Mouse (Mus musculus) heart, embryonic 12.5 days (tissue): ENCODE measurements around the gene Ahctf1. TPM values are rescaled to one million over a fixed set of nuclear protein-coding genes. Genes with fewer than 3 reads are reported as not detected.
A peak's percentile ranks its signal among the peaks of the same experiment; 100 is the strongest.

Source experiments
- ATAC-seq: fragments of 200-750 bp; cut with Nextera tagmentation; 2 replicates; pipeline ENCODE4 v1.8.0; 2017; ENCODE audit warnings: moderate TSS enrichment, moderate library complexity; ENCODE audit not compliant: insufficient number of reproducible peaks, low FRiP score
- H3K27ac ChIP-seq: fragments of 300-500 bp; sonication (generic); 2 replicates; pipeline ENCODE4 v1.5.1; 2016; ENCODE audit warnings: mild to moderate bottlenecking, moderate library complexity; ENCODE audit not compliant: poor library complexity, severe bottlenecking
- H3K27me3 ChIP-seq: fragments of 300-500 bp; sonication (generic); replicated peaks from 2 replicates; pipeline ENCODE4 v1.6.1; 2016; ENCODE audit warnings: mild to moderate bottlenecking, moderate library complexity
- H3K36me3 ChIP-seq: fragments of 300-500 bp; sonication (generic); 2 replicates; pipeline ENCODE4 v1.6.1; 2016; ENCODE audit warnings: mild to moderate bottlenecking, moderate library complexity
- H3K4me1 ChIP-seq: fragments of 300-500 bp; sonication (generic); replicated peaks from 2 replicates; pipeline ENCODE4 v1.6.1; 2016; ENCODE audit warnings: mild to moderate bottlenecking
- H3K4me2 ChIP-seq: fragments of 300-500 bp; sonication (generic); 2 replicates; pipeline ENCODE4 v1.6.1; 2016; ENCODE audit warnings: mild to moderate bottlenecking, moderate library complexity
- H3K4me3 ChIP-seq: fragments of 300-500 bp; sonication (generic); 2 replicates; pipeline ENCODE4 v1.5.1; 2016; ENCODE audit warnings: mild to moderate bottlenecking
- H3K9ac ChIP-seq: fragments of 300-500 bp; sonication (generic); 2 replicates; pipeline ENCODE4 v1.6.1; 2016; ENCODE audit warnings: mild to moderate bottlenecking, moderate library complexity
- H3K9me3 ChIP-seq: fragments of 300-500 bp; sonication (generic); replicated peaks from 2 replicates; pipeline ENCODE4 v1.6.1; 2016; ENCODE audit warnings: mild to moderate bottlenecking, moderate library complexity
- WGBS: fragments of 180-500 bp; shearing (Covaris S2); methylation state at CpG from one replicate; pipeline ENCODE4 v1.1.7; 2016; 5-methylcytosine and 5-hydroxymethylcytosine counted together
- polyA plus RNA-seq: library from polyadenylated mRNA; unstranded; fragments of >200 nt; fragmentation: Nextera tagmentation; extraction: Ambion mirVana; gene quantifications from 2 replicates; pipeline ENCODE4 v1.2.1, GENCODE M21; 2016

Gene Ahctf1
- polyA plus RNA-seq, 1 experiment from 2014 or later, result 22.5 TPM

DNA sequence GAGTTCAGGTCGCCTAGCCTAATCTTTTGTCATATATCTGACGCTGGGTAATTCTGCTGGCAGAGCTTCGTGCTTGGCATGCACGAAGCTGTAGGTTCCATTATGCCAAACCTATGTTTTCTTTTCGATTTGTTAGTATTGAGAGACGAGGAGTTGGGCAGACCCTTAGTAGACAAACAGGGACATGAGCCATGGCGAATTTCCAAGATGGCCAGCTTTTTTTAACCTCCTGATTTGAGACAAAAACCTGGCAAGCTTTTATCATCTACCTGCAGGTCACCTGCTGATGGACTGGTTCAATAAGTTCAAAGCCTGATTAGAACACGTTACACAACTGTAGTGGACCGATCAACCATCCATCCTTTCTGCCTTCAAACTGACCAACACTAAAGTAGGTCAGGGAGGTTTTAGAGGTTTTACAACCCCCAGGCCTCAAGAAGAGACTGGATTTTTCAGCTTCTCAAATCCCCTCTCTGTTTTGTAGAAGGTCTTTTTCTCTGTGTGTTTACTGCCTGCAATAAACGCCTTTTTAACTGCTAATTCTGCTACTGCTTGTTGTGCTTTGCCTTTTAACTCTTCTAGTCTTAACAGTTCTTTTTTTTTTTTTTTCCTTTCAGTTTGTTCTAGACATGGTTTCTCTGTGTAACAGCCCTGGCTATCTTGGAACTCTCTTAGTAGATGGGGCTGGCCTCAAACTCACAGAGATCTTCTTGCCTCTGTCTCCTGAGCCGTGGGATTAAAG, 831 bp upstream of the Ahctf1 start:
- Histone ChIP-seq H3K4me3 (peak overlapping the region; percentile 98), H3K27me3 (no peaks in the 10 kb centered on the region), H3K4me1 (peaks cover 17% of the 10 kb centered on the region), H3K9me3 (no peaks in the 10 kb centered on the region), H3K4me2 (peak overlapping the region; percentile 79), H3K9ac (peak overlapping the region; percentile 8; the same call in 1 of the 2 replicates), H3K36me3 (no peaks in the 10 kb centered on the region), H3K27ac (peak overlapping the region; percentile 98)
- 31% methylated on average over 11 of the region's 11 CpGs for WGBS
- no peak for ATAC-seq

DNA sequence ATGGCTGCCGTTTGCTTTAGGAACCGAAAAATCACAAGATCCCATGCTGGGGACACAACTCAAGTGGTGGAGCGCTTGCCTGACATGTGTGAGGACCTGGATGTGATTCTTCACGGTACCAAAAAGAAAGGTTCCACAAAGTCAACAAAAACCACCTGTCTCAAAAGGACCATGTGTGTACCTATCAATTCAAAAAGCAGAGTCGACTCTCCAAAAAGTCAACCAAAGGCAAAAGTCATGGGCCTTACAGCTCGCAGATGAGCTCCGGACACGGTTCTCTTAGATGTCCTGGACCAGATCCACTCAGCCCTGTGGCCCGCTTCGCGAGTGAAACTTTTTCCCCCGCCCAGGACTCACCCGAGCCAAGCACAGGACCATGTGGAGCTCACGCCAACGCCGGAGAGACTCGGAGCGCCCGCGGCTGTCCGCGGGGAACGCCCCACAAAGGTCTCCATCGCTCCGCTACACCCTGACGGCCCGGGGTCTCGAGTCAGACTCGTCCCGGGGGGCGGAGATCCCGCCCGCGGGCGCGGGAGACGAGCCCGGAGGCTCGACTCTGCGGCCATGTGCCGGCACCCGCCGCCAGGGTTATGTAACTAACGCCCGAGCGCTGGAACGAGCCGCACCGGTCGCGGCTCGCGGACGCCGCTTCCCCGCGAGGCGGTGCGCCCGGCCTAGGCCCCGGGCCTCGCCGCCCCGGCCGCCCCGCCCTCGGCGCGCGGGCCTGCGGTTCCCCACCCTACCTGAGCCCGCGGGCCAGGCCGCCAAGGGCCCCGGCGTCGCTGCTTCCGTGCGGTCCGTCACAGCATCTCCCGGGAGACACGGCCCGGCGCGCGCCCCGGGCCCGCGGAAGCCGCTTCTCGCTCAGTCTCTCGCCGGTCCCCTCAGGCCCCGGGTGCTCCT, 619 bp downstream of the Ahctf1 start, which contains the start of gene Gm10518:
Gm10518 (plus strand) TSS at position 767 of the 903 bp plus-strand sequence.
- peak within 1 kb of the TSS; percentile 79 for H3K4me2 ChIP-seq
- peak within 1 kb of the TSS; percentile 98 for H3K9ac ChIP-seq
- no peaks in the 10 kb centered on the region for H3K27me3 ChIP-seq
- H3K27ac ChIP-seq, result peak within 1 kb of the TSS; percentile 98
- ATAC-seq, result peak; percentile 79
- peaks cover 14% of the 10 kb centered on the region for H3K4me1 ChIP-seq
- H3K4me3 ChIP-seq, result peak within 1 kb of the TSS; percentile 98
- H3K36me3 ChIP-seq, result peaks cover 11% of the 10 kb centered on the region
- under 1% methylated on average over 83 of the region's 94 CpGs for WGBS
- no peaks in the 10 kb centered on the region for H3K9me3 ChIP-seq

DNA sequence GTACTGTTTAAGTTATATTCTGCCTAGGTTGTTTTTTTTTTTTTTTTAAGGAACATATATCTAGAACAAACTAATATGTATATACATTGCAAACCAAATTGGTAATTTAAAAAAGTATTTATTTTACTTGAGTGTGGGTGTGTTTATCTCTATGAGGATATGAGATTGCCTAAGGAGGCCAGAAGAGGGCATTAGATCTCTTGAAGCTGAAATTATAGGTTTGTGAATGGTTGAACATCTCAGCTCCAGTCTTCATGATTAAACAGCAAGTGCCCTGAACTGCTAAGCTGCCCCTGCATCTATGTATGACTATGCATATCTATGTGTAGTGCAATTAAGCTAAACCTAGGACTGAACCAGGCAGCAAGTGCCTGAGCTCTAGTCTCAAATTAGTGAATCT, 4.7 kb downstream of the Ahctf1 start:
- Histone ChIP-seq H3K36me3 (peaks cover 39% of the 10 kb centered on the region), H3K27ac (no peak overlapping the region), H3K27me3 (no peaks in the 10 kb centered on the region), H3K4me2 (no peak overlapping the region), H3K9me3 (no peaks in the 10 kb centered on the region), H3K4me1 (peaks cover 11% of the 10 kb centered on the region), H3K4me3 (no peak overlapping the region), H3K9ac (no peak overlapping the region)
- ATAC-seq, result no peak

DNA sequence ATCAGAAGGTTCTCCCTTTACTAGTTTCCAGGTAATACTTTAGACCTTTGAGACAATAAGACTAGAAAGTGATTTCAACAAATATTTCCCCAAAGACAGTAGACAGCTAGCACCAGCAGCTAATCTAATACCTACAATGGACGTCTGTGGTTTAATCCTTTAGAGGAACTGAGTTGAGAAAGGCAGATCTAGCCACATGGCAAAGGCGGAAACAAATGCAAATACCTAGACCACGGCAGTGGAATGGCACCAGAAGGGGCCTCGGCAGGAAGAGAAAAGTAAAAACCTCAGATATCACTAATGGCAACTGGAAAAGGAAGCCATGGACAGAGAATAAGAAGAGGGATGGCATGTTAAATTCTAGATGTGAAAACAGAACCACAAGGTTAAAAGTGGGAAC, 16.2 kb downstream of the Ahctf1 start:
- H3K36me3 ChIP-seq, result peaks cover 69% of the 10 kb centered on the region
- WGBS, result 71% methylated on average over 4 of the region's 4 CpGs
- ATAC-seq, result no peak

DNA sequence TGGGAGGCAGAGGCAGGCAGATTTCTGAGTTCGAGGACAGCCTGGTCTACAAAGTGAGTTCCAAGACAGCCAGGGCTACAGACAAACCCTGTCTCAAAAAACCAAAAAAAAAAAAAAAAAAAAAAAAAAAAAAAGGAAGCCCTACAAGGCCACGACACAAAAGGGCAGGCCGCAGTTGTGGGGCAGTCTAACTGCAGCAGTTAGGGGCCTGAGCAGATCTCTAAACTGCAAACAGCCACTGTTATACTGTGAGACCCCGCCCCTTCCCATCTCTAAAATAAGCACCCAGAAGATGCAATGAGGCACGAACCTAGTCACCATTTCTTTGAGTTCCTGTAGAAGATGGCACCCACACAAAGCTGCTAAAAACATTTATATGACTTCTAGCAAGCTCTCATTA, 18.0 kb downstream of the Ahctf1 start:
- Histone ChIP-seq H3K9ac (no peak overlapping the region), H3K27ac (no peak overlapping the region), H3K27me3 (no peaks in the 10 kb centered on the region), H3K4me1 (no peaks in the 10 kb centered on the region), H3K36me3 (peaks cover 63% of the 10 kb centered on the region), H3K4me2 (no peak overlapping the region), H3K4me3 (no peak overlapping the region), H3K9me3 (no peaks in the 10 kb centered on the region)
- ATAC-seq, result no peak
- WGBS, result 91% methylated on average over 5 of the region's 5 CpGs

More for the DNA sequence above, 16.2 kb downstream of the Ahctf1 start:
- no peaks in the 10 kb centered on the region for H3K27me3 ChIP-seq
- no peaks in the 10 kb centered on the region for H3K4me1 ChIP-seq
- no peaks in the 10 kb centered on the region for H3K9me3 ChIP-seq
- no peak overlapping the region for H3K27ac ChIP-seq
- H3K4me3 ChIP-seq, result no peak overlapping the region
- no peak overlapping the region for H3K9ac ChIP-seq
- no peak overlapping the region for H3K4me2 ChIP-seq

DNA sequence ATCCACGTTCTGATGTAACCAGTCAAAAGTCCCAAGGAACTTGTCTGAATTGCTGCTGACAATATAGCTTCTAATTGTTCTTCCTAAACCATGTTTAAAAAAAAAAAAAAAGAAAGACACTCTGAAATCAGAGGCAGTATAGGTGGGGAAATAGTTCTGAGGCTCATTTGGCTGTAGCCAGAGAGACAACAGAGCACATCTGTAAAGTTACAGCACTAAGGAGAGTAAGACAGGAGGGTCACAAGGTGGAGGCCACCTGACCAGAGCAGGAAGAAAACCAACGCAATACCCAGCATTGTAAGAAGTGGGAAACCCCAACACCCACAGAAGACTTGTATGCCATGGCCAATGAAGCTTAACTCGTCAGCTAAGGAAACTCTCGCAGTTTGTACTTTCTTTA, 19.4 kb downstream of the Ahctf1 start:
- no peak overlapping the region for H3K4me3 ChIP-seq
- no peak for ATAC-seq
- no peaks in the 10 kb centered on the region for H3K4me1 ChIP-seq
- H3K27ac ChIP-seq, result no peak overlapping the region
- no peak overlapping the region for H3K4me2 ChIP-seq
- no peaks in the 10 kb centered on the region for H3K9me3 ChIP-seq
- H3K9ac ChIP-seq, result no peak overlapping the region
- WGBS, result 89% methylated on average over 4 of the region's 4 CpGs
- H3K36me3 ChIP-seq, result peaks cover 64% of the 10 kb centered on the region
- no peaks in the 10 kb centered on the region for H3K27me3 ChIP-seq

DNA sequence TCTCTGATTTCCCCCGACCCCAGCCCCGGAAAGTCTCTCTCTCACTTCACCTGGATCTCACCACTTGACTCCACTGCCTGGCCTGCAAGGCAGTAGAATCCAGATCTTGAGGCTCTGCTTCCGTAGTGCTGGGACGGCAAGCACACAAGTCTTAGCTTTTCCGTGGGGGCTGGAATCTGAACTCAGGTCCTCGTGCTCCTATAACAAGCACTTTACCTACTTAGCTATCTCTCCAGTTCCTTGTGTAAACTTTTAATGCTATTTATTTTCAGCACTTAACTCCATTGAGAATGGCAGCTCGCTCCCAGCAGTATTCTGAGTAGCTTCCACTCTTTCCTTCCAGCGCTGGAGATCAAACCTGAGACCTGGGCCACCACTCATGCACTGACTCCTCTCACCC, 26.6 kb downstream of the Ahctf1 start:
- no peaks in the 10 kb centered on the region for H3K27me3 ChIP-seq
- peaks cover 69% of the 10 kb centered on the region for H3K36me3 ChIP-seq
- WGBS, result 95% methylated on average over 8 of the region's 8 CpGs
- no peak overlapping the region for H3K4me3 ChIP-seq
- no peak for ATAC-seq
- no peaks in the 10 kb centered on the region for H3K4me1 ChIP-seq
- H3K27ac ChIP-seq, result no peak overlapping the region
- H3K9me3 ChIP-seq, result no peaks in the 10 kb centered on the region
- H3K4me2 ChIP-seq, result no peak overlapping the region
- H3K9ac ChIP-seq, result no peak overlapping the region

DNA sequence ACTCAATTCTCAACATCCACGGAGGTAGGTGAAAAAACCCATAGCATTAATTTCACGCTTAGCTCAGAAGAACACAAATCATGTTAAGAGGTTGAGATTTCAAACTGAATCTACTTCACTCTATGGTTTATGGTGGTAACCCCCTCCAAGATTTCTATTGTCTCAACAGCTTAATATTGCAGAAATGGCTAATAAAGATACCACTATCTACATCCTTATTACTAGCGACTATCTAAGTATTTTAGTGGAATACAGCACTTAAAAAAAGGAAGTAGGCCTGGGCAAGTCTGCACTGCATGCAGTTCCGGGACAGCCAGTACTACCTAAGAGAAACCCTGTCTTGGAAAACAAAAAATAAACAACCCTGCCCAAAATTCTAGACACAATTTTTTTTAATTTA, 42.9 kb downstream of the Ahctf1 start:
- 91% methylated on average over 4 of the region's 4 CpGs for WGBS
- Histone ChIP-seq H3K9me3 (no peaks in the 10 kb centered on the region), H3K9ac (no peak overlapping the region), H3K4me1 (no peaks in the 10 kb centered on the region), H3K36me3 (peaks cover 72% of the 10 kb centered on the region), H3K27me3 (no peaks in the 10 kb centered on the region), H3K4me3 (no peak overlapping the region), H3K4me2 (no peak overlapping the region), H3K27ac (no peak overlapping the region)
- ATAC-seq, result no peak

DNA sequence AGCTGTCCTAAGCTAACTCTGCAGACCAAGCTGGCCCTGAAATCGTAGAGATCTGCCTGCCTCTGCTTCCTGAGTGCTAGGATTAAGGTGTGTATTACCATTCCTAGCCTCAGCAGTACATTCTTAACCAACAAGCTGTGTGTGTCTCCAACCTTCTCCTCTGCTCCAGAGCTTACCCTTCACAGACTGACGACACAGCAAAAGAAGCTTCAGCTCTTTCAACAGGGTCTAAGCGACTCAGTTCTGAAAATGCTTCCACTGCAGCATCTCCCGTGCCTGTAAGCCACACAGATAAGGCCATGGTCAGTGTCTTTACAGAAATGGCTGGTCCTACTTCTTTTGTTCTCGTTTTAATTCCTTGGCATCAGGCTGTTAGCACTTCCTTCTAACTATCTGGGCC, 43.4 kb downstream of the Ahctf1 start:
- Histone ChIP-seq H3K36me3 (peaks cover 73% of the 10 kb centered on the region), H3K9ac (no peak overlapping the region), H3K4me2 (no peak overlapping the region), H3K9me3 (no peaks in the 10 kb centered on the region), H3K27me3 (no peaks in the 10 kb centered on the region), H3K4me3 (no peak overlapping the region), H3K4me1 (no peaks in the 10 kb centered on the region), H3K27ac (no peak overlapping the region)
- no peak for ATAC-seq
- 87% methylated on average over 5 of the region's 5 CpGs for WGBS

DNA sequence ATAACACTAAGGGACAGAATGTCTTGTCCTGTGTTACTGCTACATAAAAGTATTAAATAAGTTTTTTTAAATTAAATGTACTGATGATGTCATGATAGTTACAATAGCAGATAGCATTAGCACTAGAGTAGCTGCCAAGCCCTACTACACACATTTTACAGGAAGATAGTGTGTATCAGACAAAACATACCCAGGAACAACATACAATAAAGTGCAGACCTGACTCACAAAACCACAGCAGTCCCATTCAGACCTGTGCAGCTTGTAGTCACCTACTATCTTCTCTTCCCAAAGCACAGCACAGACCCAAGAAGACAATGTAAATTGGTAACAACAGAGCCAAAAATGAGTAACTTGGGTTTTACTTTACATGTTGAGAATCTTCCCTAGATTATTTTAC, 47.0 kb downstream of the Ahctf1 start:
- ATAC-seq, result no peak
- no peaks in the 10 kb centered on the region for H3K27me3 ChIP-seq
- H3K36me3 ChIP-seq, result peaks cover 69% of the 10 kb centered on the region
- H3K9ac ChIP-seq, result no peak overlapping the region
- H3K4me2 ChIP-seq, result no peak overlapping the region
- H3K4me3 ChIP-seq, result no peak overlapping the region
- no peak overlapping the region for H3K27ac ChIP-seq
- no peaks in the 10 kb centered on the region for H3K9me3 ChIP-seq
- no peaks in the 10 kb centered on the region for H3K4me1 ChIP-seq

DNA sequence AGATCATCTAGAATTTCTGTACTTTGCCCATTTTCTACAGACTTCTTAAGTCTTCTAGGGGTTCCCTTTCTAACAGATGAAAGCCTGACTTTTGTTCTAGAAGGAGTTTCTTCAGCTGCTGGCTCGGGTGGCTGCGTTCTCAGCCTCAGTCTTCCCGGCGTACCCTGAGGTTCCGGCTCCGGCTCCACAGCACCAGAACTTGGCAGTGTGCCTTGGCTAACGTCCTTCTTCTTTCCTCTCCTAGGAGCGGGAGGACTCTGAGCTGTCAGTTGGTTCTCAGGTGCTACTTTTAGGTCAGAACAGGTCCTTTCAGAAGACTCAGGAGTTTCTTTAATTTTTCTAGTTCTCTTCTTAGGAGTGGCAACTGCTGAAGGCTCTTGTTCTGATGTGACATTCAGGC, 50.5 kb downstream of the Ahctf1 start:
- Histone ChIP-seq H3K27me3 (no peaks in the 10 kb centered on the region), H3K27ac (no peak overlapping the region), H3K4me1 (no peaks in the 10 kb centered on the region), H3K4me2 (no peak overlapping the region), H3K9me3 (no peaks in the 10 kb centered on the region), H3K36me3 (peaks cover 69% of the 10 kb centered on the region), H3K4me3 (no peak overlapping the region), H3K9ac (no peak overlapping the region)
- no peak for ATAC-seq
- 91% methylated on average over 8 of the region's 8 CpGs for WGBS
